Mouse (Mus musculus): ENCODE measurements around the gene Carmil3. TPM values are rescaled to one million over a fixed set of nuclear protein-coding genes. Genes with fewer than 3 reads are reported as not detected.

The Carmil3 gene
- polyA plus RNA-seq, 1 experiment from 2014 or later = 3.0 TPM

GRCm38 (mm10) chr14:55520451-55521361, 30.3 kb downstream of the Carmil3 start:
- H3K9ac ChIP-seq (ENCODE audit: low read depth, low read length) = no peak overlapping the region
- ATAC-seq (replicated peaks; ENCODE audit: low FRiP score) = no peak; the same call in 1 of the 2 replicates
- 1% methylated on average over 61 of the region's 61 CpGs for WGBS

DNA sequence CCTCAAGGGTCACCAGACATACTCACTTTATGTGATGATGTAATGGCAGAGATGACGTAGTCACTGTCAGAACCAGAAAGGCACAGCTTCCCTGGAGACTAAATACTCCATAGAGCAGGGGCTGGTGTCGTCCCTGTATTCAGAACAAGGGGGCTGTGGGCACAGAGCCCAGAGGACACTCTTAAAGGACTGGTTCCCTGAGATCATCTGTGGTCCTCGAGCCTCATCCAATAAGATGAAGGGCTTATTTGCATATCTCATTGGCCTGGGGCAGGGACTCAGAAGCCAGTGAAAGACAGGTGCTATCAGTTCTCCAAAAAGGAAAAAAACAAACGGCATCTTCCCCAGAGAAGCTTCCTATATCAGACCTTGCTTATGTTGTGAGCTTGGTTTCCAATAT, 33.6 kb downstream of the Carmil3 start:
- Histone ChIP-seq H3K9ac (ENCODE audit: low read depth, low read length) (no peak overlapping the region), H3K27me3 (replicated peaks; ENCODE audit: control insufficient read depth, insufficient read depth, low read length) (peaks cover 64% of the 10 kb centered on the region), H3K36me3 (ENCODE audit: control insufficient read depth, insufficient read depth, low read length) (no peaks in the 10 kb centered on the region), H3K4me3 (ENCODE audit: low read depth, low read length) (no peak overlapping the region), H3K9me3 (ENCODE audit: control insufficient read depth, low read length) (no peaks in the 10 kb centered on the region), H3K4me1 (replicated peaks; ENCODE audit: control insufficient read depth, insufficient read depth, low read length) (no peaks in the 10 kb centered on the region; the same call in 1 of the 2 replicates), H3K4me2 (no peak overlapping the region), H3K27ac (ENCODE audit: low read depth, low read length) (no peak overlapping the region)
- no peak for DNase-seq (ENCODE audit: low spot score)
- 34% methylated on average over 4 of the region's 4 CpGs for WGBS
- ATAC-seq (replicated peaks; ENCODE audit: low FRiP score) = no peak

More at GRCm38 (mm10) chr14:55520451-55521361, 30.3 kb downstream of the Carmil3 start:
- no peaks in the 10 kb centered on the region for H3K9me3 ChIP-seq (ENCODE audit: control insufficient read depth, low read length)
- H3K36me3 ChIP-seq (ENCODE audit: control insufficient read depth, insufficient read depth, low read length) = no peaks in the 10 kb centered on the region
- H3K4me2 ChIP-seq = peak overlapping the region; percentile 75
- H3K4me3 ChIP-seq (ENCODE audit: low read depth, low read length) = peak overlapping the region; percentile 39
- no peak overlapping the region for H3K27ac ChIP-seq (ENCODE audit: low read depth, low read length)
- H3K4me1 ChIP-seq (replicated peaks; ENCODE audit: control insufficient read depth, insufficient read depth, low read length) = no peaks in the 10 kb centered on the region; the same call in 1 of the 2 replicates
- no peak for DNase-seq (ENCODE audit: low spot score)
- H3K27me3 ChIP-seq (replicated peaks; ENCODE audit: control insufficient read depth, insufficient read depth, low read length) = peaks cover 93% of the 10 kb centered on the region

DNA sequence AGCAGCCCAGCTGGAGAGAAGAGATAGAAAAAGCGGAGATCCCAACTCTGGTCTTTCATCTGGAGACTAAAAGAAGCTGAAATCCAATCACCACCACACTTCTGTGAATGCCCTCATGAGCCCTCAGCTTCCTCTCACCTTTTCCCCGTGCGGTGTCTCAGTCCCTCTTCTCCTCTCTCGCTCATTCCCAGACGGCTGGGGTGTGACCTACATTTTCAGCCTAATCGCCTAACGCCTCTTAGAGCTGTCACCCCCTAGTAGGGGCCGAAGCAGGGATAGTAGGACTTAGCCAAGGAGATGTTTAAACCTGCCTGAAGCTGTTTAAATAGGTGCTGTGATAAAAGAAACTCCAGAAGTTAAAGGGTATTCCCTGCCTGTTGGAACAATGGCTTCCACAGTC, 34.3 kb downstream of the Carmil3 start, which contains the start of gene Nrl:
Gene Nrl, minus strand, starts transcription at position 197 of the 400 bp plus-strand sequence.
- ATAC-seq (replicated peaks; ENCODE audit: low FRiP score) = no peak
- Histone ChIP-seq H3K4me3 (ENCODE audit: low read depth, low read length) (no peak within 1 kb of the TSS), H3K27ac (ENCODE audit: low read depth, low read length) (no peak within 1 kb of the TSS), H3K9ac (ENCODE audit: low read depth, low read length) (no peak within 1 kb of the TSS), H3K4me2 (no peak within 1 kb of the TSS), H3K9me3 (ENCODE audit: control insufficient read depth, low read length) (no peaks in the 10 kb centered on the region), H3K27me3 (replicated peaks; ENCODE audit: control insufficient read depth, insufficient read depth, low read length) (peaks cover 63% of the 10 kb centered on the region), H3K36me3 (ENCODE audit: control insufficient read depth, insufficient read depth, low read length) (no peaks in the 10 kb centered on the region), H3K4me1 (replicated peaks; ENCODE audit: control insufficient read depth, insufficient read depth, low read length) (no peaks in the 10 kb centered on the region; the same call in 1 of the 2 replicates)
- 12% methylated on average over 8 of the region's 8 CpGs for WGBS
- no peak for DNase-seq (ENCODE audit: low spot score)

DNA sequence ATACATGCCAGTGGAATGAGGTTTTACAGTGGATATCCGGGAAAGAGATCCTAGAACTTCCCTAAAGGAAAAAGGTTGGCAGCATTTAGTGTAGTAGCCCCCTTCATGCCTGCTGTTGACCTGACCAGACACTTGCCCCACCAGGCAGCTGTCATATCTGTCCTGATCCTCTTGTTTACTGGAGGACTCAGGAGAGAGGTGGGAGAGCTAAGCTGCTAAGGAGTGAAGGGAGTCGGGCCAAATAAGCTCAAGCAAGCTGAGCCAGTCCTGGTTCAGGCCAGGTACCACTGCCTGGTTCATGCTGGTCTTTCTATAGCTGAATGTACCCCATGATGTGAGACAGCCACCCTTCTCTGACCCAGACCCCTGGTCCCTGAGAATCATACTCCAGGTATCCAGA, 36.2 kb downstream of the Carmil3 start:
- Histone ChIP-seq H3K27ac (ENCODE audit: low read depth, low read length) (no peak overlapping the region), H3K9ac (ENCODE audit: low read depth, low read length) (no peak overlapping the region), H3K9me3 (ENCODE audit: control insufficient read depth, low read length) (no peaks in the 10 kb centered on the region), H3K36me3 (ENCODE audit: control insufficient read depth, insufficient read depth, low read length) (no peaks in the 10 kb centered on the region), H3K4me3 (ENCODE audit: low read depth, low read length) (no peak overlapping the region), H3K4me2 (no peak overlapping the region), H3K4me1 (replicated peaks; ENCODE audit: control insufficient read depth, insufficient read depth, low read length) (no peaks in the 10 kb centered on the region), H3K27me3 (replicated peaks; ENCODE audit: control insufficient read depth, insufficient read depth, low read length) (peaks cover 44% of the 10 kb centered on the region)
- DNase-seq (ENCODE audit: low spot score) (no peak), ATAC-seq (replicated peaks; ENCODE audit: low FRiP score) (no peak)
- 65% methylated on average over 2 of the region's 2 CpGs for WGBS

GRCm38 (mm10) chr14:55527940-55528339, 37.5 kb downstream of the Carmil3 start:
- Histone ChIP-seq H3K9ac (ENCODE audit: low read depth, low read length) (no peak overlapping the region), H3K27me3 (replicated peaks; ENCODE audit: control insufficient read depth, insufficient read depth, low read length) (peaks cover 34% of the 10 kb centered on the region)

DNA sequence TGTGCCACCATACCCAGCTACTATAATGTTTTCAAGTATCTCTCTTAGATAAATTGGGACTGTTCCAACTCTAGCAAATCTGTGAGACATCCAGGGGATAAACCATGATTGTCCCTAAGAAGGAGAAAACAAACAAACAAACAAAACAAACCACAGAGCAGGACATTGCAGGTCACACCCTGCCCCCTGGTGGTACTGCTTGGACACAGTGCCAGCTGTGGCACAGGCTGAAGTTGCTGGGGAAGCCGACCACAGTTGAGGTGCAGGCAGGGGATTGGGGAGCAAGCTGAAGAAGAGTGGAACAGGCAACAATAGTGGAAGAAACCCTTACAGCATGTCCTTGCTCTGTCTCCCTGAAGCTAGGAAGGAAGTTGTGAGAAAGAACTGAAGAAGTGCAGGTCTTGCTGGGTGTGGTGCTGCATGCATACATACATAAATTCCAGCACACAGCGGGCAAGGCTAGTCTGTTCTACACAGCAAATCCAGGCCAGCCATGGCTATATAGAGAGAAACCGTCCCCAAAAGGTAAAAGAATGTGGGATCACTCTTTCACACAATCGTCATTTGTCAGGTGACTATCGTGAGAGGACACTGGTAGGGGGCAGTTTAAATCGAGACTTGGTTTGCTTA, 45.8 kb downstream of the Carmil3 start:
- H3K4me2 ChIP-seq = no peak overlapping the region
- H3K27me3 ChIP-seq (replicated peaks; ENCODE audit: control insufficient read depth, insufficient read depth, low read length) = 0 out of 2 replicates have a peak, but pooled peaks cover 3% of the 10 kb centered on the region
- H3K9ac ChIP-seq (ENCODE audit: low read depth, low read length) = no peak overlapping the region
- peaks cover 10% of the 10 kb centered on the region for H3K4me1 ChIP-seq (replicated peaks; ENCODE audit: control insufficient read depth, insufficient read depth, low read length)
- no peaks in the 10 kb centered on the region for H3K36me3 ChIP-seq (ENCODE audit: control insufficient read depth, insufficient read depth, low read length)
- ATAC-seq (replicated peaks; ENCODE audit: low FRiP score) (no peak), DNase-seq (ENCODE audit: low spot score) (no peak)
- H3K9me3 ChIP-seq (ENCODE audit: control insufficient read depth, low read length) = no peaks in the 10 kb centered on the region
- no peak overlapping the region for H3K4me3 ChIP-seq (ENCODE audit: low read depth, low read length)
- 48% methylated on average over 6 of the region's 6 CpGs for WGBS
- no peak overlapping the region for H3K27ac ChIP-seq (ENCODE audit: low read depth, low read length)

More at GRCm38 (mm10) chr14:55527940-55528339, 37.5 kb downstream of the Carmil3 start:
- Histone ChIP-seq H3K9me3 (ENCODE audit: control insufficient read depth, low read length) (no peaks in the 10 kb centered on the region), H3K4me2 (no peak overlapping the region), H3K27ac (ENCODE audit: low read depth, low read length) (no peak overlapping the region), H3K4me1 (replicated peaks; ENCODE audit: control insufficient read depth, insufficient read depth, low read length) (no peaks in the 10 kb centered on the region), H3K4me3 (ENCODE audit: low read depth, low read length) (no peak overlapping the region), H3K36me3 (ENCODE audit: control insufficient read depth, insufficient read depth, low read length) (no peaks in the 10 kb centered on the region)
- ATAC-seq (replicated peaks; ENCODE audit: low FRiP score) (no peak), DNase-seq (ENCODE audit: low spot score) (no peak)
- WGBS = 13% methylated on average over 3 of the region's 3 CpGs

- WGBS = under 1% methylated on average over 32 of the region's 32 CpGs
- peaks cover 17% of the 10 kb centered on the region for H3K4me1 ChIP-seq (replicated peaks; ENCODE audit: control insufficient read depth, insufficient read depth, low read length)
- ATAC-seq (replicated peaks; ENCODE audit: low FRiP score) = peak; percentile 98
Observed at GRCm38 (mm10) chr14:55540067-55540786, 49.8 kb downstream of the Carmil3 start, which contains the start of gene Pck2. Pck2 (plus strand) TSS chr14:55540266.

DNA sequence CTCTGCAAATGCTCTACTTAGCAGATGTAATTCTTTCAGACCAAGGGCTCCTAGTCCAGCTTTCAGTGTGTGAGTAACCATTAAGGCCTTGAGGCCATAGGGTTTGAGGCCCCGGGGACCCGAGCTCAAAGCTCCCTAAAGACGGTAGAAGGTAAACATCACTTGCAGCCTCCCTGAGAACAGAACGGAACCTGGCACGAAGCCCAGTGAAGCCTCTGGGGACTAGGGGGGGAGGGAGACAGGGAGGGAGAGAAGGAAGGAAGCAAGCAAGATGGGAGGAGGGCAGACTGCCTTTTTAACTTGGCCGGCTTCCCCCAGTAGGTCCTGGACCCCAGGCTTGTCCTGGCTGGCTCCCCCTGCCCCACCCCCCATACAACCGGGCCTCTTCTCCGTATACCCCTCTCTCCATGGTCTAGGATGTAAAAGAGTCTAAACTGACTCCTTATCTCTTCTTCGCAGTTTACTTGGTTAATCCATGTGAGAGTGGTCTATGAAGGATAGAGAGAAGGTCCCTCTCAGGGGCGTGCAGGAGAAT, 50.4 kb downstream of the Carmil3 start:
- Histone ChIP-seq H3K27me3 (replicated peaks; ENCODE audit: control insufficient read depth, insufficient read depth, low read length) (no peaks in the 10 kb centered on the region), H3K36me3 (ENCODE audit: control insufficient read depth, insufficient read depth, low read length) (peaks cover 21% of the 10 kb centered on the region), H3K4me3 (ENCODE audit: low read depth, low read length) (peak overlapping the region; percentile 78), H3K9me3 (ENCODE audit: control insufficient read depth, low read length) (no peaks in the 10 kb centered on the region), H3K4me1 (replicated peaks; ENCODE audit: control insufficient read depth, insufficient read depth, low read length) (peaks cover 17% of the 10 kb centered on the region), H3K9ac (ENCODE audit: low read depth, low read length) (peak overlapping the region; percentile 88), H3K27ac (ENCODE audit: low read depth, low read length) (peak overlapping the region; percentile 86), H3K4me2 (peak overlapping the region; percentile 92)
- peak; percentile 59 for ATAC-seq (replicated peaks; ENCODE audit: low FRiP score)
- peak; percentile 72 for DNase-seq (ENCODE audit: low spot score)
- 4% methylated on average over 10 of the region's 10 CpGs for WGBS

More at GRCm38 (mm10) chr14:55540067-55540786, 49.8 kb downstream of the Carmil3 start, which contains the start of gene Pck2:
- peak within 1 kb of the TSS; percentile 92 for H3K4me2 ChIP-seq
- H3K36me3 ChIP-seq (ENCODE audit: control insufficient read depth, insufficient read depth, low read length) = peaks cover 19% of the 10 kb centered on the region
- peak within 1 kb of the TSS; percentile 88 for H3K9ac ChIP-seq (ENCODE audit: low read depth, low read length)
- DNase-seq (ENCODE audit: low spot score) = peak; percentile 85
- H3K9me3 ChIP-seq (ENCODE audit: control insufficient read depth, low read length) = no peaks in the 10 kb centered on the region
- peak within 1 kb of the TSS; percentile 86 for H3K27ac ChIP-seq (ENCODE audit: low read depth, low read length)
- H3K4me3 ChIP-seq (ENCODE audit: low read depth, low read length) = peak within 1 kb of the TSS; percentile 78
- no peaks in the 10 kb centered on the region for H3K27me3 ChIP-seq (replicated peaks; ENCODE audit: control insufficient read depth, insufficient read depth, low read length)

All from liver, embryonic 11.5 days (tissue).